Mouse (Mus musculus) natural killer cell, adult 2 months (primary cell): ENCODE results near the gene Tbr1.

Source experiments
- DNase-seq, 2 experiments: peaks; one replicate each; pipeline ENCODE4 v3.0.0; 2022; ENCODE audit warnings: low spot score in 2 of 2

The Tbr1 gene

DNA sequence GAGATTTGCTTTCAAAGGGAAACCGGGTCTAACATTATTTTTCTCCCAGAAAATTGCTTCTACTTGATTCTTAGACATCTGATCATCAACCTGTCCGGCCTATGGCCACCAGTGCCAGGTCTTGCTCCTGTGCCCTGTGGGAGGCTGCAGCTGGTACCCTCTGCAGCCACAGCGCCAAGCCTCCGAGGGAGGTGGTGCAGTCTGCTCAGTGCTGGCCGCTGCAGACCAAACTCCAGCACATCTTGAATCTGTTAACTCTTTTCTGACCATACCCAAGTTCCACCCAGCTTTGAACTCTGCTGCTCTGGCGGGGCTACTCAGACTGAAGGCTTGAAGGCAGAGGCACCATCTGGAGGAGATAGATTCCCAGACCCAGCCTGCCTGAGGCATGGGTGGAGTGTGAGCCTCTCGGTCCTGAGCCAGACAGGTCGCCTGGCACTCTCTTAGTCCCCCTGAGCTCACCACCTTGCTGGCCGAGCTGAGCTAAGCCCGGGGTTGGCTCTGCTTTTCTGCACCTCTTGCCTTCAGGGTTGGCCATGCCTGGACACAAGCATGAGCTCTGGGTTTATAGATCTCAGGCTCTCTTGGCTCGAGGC, at the start of gene Tbr1:
Gene Tbr1, plus strand, starts transcription at position 275 of the 596 bp plus-strand sequence.
- DNase-seq, result no peak

DNA sequence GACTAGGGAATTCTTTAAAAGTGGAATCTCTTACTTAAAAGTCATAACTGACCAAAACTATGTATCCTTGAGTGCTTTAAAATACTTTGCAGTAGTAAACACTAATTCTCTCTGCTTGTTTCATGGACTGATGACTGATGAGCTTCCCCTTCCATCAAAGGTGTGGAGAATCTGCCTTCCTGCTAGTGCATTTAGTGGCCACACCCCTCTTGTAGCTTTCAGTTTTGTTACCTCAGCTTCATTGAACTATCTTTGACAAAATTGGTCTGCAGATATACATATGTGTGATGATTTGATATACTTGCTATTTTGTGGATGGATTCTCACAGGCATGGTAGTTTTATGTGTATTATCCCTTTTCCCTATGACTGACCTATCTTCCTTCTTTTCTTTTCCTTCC, 47.7 kb upstream of the Tbr1 start:
- DNase-seq, result peak in 1 of 2 experiments; percentile 6

DNA sequence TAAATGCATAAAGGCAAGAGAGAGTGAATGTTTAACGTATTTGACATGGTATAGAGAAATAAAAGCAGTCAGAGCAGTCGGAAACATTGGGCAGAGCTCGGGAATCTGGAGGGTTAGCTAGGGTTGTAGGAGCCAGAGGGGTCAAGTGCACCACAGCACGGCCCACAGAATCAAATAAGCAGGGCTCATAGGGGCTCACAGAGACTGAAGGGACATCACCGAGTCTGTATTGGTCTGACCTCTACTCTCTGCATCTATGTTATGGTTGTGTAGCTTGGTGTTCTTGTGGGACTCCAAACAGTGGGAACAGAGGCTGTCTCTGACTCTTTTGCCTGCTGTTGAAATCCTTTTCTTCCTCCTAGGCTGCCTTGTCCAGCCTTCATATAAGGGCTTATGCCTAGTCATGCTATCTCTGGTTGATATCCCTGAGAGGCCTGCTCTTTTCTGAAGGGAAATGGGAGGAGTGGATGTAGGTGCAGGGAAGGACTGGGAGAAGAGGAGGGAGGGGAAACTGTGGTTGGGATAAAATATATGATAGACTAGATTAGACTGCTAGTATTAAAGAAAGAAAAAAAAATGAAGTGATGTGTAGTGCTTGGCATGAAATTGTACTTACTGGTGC, 43.4 kb upstream of the Tbr1 start:
- no peak for DNase-seq

DNA sequence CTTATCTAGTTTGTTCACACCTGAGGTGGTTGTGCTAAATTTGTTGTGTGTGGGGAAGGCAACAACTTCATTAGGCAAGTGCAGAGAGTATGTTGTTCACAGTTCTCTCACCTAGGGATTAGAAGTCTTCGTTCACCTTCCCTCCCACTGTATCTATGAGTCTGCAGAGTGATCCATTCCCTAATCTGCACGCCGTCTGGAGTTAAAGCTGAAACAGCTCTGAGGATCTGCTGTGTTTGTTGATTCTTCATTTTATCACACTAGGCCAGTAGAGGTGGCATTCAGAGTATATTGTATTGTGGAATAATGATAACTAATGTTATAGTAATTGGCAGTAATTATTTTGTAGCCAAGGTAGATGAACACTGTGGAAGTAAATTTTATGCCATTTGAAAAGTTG, 42.7 kb upstream of the Tbr1 start:
- DNase-seq, result no peak

DNA sequence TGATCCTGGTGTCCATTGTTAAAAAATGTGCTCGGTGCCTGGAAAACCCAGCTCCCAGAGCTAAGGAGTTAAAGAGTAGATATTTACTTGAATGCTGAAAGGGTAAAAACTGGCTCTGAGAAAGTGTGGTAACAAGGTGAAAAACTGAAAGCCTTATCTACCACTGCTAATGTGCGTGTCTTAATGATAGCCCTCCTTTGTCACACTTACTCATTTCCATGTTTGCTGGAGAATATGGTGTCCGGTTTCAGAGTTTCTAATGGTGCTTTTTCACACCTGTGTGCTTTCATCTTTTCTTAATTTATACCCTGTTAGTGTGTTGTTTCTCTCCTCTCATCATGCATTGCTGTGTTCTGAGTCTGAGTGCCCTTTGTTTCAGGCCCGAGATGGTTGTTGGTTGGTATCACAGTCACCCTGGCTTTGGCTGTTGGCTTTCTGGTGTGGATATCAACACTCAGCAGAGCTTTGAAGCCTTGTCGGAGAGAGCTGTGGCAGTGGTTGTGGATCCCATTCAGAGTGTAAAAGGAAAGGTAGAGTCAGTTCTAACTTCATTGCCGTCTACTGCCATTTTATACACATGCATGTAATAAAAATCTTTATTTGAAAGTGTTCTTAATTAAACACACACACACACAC, 38.1 kb upstream of the Tbr1 start:
- no peak for DNase-seq

DNA sequence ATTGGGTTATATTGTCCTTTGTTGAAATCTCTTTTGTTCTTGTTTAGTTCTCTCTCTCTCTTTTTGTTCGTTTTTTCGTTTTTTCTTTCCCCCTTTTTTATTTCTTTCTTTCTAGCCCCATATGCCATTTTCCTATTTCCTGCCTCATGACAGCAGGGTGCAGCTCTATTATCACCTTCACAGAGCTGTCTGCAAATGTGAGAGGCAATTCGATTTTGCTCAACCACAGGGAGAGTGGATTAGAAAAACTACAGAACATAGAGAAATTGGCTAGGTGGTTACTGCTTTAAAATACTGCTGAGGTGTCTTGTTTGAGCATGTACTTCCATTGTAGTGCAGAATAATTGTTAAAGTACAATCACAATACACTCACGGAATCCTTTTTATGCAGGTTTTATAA, 37.2 kb upstream of the Tbr1 start:
- DNase-seq, result no peak

DNA sequence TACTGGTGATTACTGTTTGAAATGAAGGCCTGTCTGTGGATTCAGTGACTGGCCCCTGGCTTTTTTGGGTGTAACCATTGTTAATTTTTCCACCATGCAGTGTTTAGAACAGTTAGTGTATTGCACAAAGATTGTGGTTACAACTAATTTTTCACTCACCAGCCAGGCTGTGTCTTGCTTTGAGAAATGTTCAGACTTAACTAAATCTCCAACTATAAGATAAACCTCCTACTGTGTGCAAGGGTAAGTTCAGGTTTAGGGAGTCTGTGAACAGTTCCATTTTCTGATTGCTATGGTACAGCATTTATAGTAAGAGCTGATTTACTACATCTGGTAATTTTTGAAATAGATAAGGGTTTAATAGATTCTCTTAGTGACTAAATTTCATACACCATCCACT, 21.9 kb upstream of the Tbr1 start:
- no peak for DNase-seq

DNA sequence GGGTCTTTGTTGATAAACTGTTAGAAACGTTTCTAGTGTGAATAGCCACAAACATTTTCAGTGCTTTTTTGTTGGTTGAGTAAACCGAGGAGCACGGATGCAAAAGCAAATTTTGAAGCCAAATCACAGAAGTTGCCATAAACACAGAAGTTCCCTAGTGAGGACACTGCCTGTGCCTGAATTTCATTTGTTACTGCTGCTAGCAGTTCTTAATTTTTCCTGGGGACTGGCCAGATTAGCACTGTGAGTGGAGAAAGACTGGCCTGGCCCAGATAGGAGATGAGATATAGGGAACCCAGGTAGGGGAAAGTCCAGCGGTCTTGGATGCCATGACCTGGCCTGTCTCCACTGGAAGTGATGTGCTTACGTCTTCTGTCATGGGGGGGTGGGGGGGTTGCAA, 7.8 kb upstream of the Tbr1 start:
- DNase-seq, result no peak

DNA sequence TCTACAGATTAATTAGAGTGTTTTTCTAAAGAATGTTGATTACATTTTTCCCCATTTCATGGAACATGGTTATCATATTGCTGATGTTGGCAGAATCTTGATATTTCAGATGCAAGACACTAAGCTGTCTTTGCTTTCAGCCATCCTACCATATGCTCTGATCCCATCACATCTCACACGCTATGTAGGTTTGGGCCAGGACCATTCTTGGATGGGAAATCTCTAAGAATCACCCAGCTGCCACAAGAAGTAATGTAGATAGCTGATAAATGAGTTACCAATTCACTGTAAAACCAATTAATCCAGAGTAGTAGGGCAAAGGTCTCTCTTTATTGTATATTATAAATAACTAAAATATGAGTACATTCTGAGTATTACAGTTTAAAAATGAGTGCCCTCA, 4.7 kb upstream of the Tbr1 start:
- DNase-seq, result no peak

DNA sequence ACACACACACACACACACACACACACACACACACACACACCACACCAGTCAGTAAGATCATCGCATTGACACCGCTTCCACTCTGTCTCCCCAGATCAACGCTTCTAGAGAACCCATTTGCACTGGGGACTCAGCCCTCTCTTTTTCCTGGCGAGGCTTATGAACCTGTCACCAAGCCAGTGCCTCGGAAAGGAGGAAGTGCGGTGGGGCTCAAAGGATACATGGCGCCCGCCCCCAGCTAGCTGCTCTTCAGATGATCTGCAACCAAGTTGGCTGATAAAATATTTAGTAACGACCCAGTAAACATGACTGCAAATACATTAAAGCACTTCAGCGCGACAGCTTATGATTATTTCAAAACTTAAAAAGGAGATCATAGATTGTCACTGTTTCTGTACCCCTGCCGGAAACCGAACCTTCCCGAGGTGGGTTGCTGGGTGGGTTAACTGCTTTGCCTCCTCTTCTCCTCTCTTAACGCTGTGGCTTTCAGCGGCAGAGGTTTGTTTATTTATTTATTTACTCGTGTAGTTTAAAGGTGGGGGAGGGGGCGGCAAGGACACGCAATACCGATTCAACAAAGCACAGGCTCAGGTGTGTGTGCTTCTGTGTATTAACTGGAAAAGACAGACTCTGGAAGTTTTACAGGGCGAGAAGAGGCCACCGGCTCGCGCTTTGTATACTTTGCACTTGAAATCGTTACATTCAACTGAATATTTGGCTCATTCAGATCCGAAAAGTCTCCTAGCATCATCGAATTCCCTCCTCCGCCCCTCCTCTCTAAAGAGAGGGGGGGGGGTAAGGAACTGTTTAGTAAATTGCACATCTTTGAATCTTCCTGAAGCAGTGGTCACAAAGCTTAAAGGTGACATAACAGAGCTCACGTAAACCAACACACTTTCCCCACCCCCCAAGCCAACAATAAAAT, 975 bp downstream of the Tbr1 start:
- no peak for DNase-seq

DNA sequence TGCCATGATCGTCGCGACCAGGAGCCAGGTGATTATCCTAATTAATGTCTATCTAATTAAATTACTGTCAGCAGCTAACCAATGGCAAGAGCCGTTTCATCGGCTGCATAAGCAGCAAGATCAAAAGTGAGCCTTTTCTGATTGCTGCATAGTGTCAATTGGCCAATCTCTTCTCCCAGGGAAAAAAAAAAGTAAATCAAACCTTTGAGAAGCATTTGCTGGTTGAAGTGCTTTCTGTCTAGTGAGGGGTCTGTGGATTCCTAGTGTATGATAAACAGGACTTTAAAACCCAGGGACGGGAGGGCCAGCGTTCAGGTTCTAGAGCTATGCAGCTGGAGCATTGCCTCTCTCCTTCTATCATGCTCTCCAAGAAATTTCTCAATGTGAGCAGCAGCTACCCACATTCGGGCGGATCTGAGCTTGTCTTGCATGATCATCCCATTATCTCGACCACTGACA, 1.7 kb downstream of the Tbr1 start:
- DNase-seq, result no peak

DNA sequence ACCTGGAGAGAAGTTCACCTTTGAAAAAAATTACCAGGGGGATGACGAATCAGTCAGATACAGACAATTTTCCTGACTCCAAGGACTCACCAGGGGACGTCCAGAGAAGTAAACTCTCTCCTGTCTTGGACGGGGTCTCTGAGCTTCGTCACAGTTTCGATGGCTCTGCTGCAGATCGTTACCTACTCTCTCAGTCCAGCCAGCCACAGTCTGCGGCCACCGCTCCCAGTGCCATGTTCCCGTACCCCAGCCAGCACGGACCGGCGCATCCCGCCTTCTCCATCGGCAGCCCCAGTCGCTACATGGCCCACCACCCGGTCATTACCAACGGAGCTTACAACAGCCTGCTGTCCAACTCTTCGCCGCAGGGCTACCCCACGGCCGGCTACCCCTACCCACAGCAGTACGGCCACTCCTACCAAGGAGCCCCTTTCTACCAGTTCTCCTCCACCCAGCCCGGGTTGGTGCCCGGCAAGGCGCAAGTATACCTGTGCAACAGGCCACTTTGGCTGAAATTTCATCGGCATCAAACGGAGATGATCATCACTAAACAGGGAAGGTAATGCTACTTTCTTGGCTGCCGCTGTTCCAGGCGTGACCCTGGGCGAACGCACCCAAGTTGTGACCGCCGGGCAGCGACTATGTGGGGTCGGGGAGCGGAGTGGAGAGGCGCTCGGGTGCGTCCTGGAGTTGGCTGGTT, 2.3 kb downstream of the Tbr1 start:
- DNase-seq, result no peak

DNA sequence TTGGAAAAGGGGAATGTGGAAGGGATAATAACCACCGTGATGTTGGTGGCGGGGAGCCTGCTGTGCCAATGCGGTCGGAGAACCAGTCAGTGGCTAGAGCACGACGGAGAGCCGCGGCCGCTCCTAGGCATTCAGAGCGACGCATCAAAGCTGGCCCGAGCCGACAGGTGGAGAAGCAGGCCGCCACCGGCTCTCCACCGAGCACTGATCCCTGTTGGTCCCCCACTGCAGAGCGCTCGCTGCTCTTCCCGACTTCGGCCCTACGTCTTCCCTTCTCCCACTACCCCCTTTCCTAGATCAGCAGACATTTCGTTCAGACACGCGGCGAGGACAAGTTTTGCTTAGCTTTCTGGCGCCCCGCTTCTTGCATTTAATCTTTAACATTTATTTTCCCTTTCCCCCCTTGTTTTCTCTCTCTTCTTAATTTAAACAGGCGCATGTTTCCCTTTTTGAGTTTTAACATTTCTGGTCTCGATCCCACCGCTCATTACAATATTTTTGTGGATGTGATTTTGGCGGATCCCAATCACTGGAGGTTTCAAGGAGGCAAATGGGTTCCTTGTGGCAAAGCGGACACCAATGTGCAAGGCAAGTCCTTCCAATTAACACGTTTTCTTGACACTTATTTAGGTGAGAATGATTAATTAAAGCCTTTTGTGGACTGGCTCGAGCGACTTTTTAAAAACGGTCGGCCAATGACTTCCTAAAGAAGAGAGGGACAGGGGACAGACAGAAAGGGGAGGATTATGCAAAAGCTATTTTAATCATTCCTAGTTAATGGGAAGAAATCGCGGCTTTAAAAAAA, 3.0 kb downstream of the Tbr1 start:
- no peak for DNase-seq

DNA sequence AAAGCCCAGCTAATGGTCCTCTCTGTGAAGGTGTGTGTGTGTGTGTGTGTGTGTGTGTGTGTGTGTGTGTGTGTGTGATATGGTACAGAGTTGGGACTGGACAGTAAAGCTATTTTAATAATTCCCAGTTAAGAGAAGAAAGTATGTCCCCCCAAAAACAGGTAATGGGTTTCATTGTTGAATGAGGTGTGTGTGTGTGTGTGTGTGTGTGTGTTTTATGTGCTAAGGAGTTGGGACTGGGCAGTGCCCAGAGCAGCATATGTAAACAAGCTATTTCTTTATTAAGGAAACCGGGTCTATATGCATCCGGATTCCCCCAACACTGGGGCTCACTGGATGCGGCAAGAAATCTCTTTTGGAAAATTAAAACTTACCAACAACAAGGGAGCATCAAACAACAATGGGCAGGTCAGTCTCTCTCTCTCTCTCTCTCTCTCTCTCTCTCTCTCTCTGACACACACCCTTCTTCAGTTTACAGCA, 3.7 kb downstream of the Tbr1 start:
- DNase-seq, result no peak

DNA sequence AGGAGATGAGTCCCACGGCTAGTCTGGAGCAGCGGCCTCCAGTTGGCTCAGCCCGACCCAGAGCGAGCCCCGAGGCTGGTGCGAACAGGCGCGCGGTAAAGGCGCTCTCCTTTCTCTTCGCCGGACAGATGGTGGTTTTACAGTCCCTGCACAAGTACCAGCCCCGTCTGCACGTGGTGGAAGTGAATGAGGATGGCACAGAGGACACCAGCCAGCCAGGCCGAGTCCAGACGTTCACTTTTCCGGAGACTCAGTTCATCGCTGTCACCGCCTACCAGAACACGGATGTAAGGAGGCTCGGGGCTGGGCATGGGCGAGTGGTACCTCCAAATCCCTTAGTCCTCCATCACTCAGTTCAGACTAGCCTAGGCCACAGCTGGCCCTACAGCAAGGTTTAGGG, 4.4 kb downstream of the Tbr1 start:
- DNase-seq, result no peak

DNA sequence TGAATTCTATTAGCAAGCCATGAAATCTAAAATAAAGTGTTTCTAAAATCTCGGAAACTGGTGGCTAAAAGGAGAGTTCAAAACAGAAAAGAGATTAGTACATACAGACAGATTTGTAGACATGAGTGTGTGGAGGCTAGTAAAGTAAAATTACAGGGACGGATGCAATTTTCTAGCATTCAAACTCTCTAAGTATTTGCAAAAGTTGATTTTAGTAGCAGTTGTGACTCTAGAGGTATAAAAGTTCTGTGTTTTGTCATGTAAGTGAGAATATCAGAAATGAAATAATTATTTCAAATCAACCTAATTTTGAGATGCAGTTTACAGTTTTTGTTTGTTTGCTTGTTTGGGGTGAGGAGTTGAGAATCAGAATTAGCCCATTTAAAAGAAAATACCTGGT, 5.1 kb downstream of the Tbr1 start:
- no peak for DNase-seq

DNA sequence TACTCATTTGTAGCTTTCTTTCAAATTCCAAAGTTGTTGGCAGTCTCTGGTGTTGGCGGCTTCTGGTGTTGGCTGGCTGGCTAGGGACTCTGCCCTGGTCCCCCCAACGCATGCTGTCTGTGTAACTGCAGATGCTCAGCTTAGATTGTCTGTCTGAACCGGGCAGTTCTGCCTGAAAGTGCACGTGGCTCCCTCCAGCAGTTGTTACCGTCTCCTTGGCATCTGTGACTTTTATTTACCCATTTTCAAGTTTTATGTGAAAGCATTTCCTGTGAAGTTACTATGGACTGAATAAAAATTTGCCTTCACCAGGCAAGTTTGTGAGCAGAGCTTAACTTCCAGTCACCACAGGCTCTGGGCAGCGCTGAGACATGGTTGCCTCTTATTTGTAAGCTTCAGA, 6.0 kb downstream of the Tbr1 start:
- no peak for DNase-seq

DNA sequence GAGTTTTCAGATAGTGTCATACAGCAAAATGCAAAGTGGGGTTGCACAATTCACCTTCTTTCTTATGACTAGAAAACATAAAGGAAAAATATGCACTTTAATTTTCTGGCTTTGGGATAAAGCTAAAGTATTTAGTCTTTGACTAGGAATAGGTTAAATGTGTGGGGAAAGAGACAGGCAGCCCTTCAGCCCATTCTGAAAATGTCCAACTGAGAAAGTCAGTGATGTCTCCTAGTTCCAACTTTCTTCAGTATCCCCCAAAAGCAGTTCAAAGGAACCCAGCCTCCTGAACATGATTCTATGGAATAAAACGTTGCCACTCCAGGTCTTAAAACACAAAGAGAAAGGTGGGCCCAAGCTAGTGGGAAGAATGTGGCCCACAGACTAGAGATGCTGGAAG, 6.7 kb downstream of the Tbr1 start:
- no peak for DNase-seq

DNA sequence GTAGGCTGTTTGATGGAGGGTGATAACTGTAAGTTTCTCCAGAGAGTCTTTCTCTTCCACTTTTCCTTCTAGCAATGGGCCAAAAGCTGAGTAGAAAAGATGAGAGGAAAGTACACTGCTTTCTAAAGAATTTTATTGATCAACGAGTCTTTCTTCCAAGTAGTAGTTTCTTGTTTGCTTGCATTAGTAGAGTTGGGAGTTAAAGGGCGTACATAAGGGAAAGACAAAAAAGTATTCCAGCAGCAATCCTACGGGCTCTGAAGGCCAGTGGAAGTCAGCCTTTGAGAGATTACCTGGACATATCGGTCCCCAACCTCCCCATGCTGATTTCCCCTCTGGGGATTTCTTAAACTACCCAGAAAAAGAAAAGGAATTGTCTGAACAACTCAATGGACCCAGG, 8.0 kb downstream of the Tbr1 start:
- DNase-seq, result no peak

DNA sequence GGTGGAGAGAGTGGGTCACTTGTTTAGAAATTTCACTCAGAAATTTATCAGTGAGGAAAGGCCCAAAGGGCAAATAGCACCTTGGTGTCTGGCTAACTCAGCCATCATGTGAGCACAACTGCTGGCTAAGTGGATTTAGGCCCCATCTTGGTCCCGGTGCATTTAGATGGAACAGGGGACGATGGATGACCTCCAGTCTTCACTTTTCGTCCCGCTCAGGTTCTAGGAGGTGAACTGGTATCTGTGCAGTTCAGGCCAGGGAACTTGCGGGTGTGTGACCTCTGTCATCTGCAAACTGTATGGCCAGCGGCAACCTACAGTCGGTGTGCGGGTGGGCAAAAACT, 8.4 kb downstream of the Tbr1 start:
- no peak for DNase-seq
